Mouse (Mus musculus) limb, embryonic 12.5 days (tissue): Measurements from ENCODE around the gene Por. TPM values are rescaled to one million over a fixed set of nuclear protein-coding genes. Genes with fewer than 3 reads are reported as not detected.

ENCODE experiments used
- ATAC-seq: fragments of 200-750 bp; cut with Nextera tagmentation; 2 replicates; pipeline ENCODE4 v1.8.0; 2017; ENCODE audit warnings: low read depth, moderate TSS enrichment; ENCODE audit not compliant: insufficient number of reproducible peaks, insufficient read depth, low FRiP score, low TSS enrichment
- H3K27ac ChIP-seq: fragments of 300-500 bp; sonication (generic); 2 replicates; pipeline ENCODE4 v1.5.1; 2016; ENCODE audit warnings: mild to moderate bottlenecking, moderate library complexity
- H3K27me3 ChIP-seq: fragments of 300-500 bp; sonication (generic); 2 replicates; pipeline ENCODE4 v1.6.1; 2016; ENCODE audit warnings: mild to moderate bottlenecking, moderate library complexity
- H3K36me3 ChIP-seq: fragments of 300-500 bp; sonication (generic); 2 replicates; pipeline ENCODE4 v1.6.1; 2016; ENCODE audit warnings: mild to moderate bottlenecking, moderate library complexity
- H3K4me1 ChIP-seq: fragments of 300-500 bp; sonication (generic); replicated peaks from 2 replicates; pipeline ENCODE4 v1.6.1; 2016
- H3K4me2 ChIP-seq: fragments of 300-500 bp; sonication (generic); 2 replicates; pipeline ENCODE4 v1.6.1; 2016; ENCODE audit warnings: mild to moderate bottlenecking, moderate library complexity
- H3K4me3 ChIP-seq: fragments of 300-500 bp; sonication (generic); replicated peaks from 2 replicates; pipeline ENCODE4 v1.5.1; 2016; ENCODE audit warnings: mild to moderate bottlenecking
- H3K9ac ChIP-seq: fragments of 300-500 bp; sonication (generic); replicated peaks from 2 replicates; pipeline ENCODE4 v1.6.1; 2016; ENCODE audit warnings: mild to moderate bottlenecking, moderate library complexity
- H3K9me3 ChIP-seq: fragments of 300-500 bp; sonication (generic); 2 replicates; pipeline ENCODE4 v1.6.1; 2016; ENCODE audit warnings: mild to moderate bottlenecking, moderate library complexity
- WGBS: fragments of 180-500 bp; shearing (Covaris S2); methylation state at CpG from one replicate; pipeline ENCODE4 v1.1.7; 2016; 5-methylcytosine and 5-hydroxymethylcytosine counted together
- microRNA-seq: library from miRNA; unstranded; fragments of <30 nt; microRNA quantifications from one replicate; pipeline ENCODE4, GENCODE M21; 2017
- polyA plus RNA-seq: library from polyadenylated mRNA; unstranded; fragments of >200 nt; fragmentation: Nextera tagmentation; extraction: Ambion mirVana; gene quantifications from 2 replicates; pipeline ENCODE4 v1.2.1, GENCODE M21; 2016

Por gene
- polyA plus RNA-seq, 1 experiment from 2014 or later, result 114 TPM

DNA sequence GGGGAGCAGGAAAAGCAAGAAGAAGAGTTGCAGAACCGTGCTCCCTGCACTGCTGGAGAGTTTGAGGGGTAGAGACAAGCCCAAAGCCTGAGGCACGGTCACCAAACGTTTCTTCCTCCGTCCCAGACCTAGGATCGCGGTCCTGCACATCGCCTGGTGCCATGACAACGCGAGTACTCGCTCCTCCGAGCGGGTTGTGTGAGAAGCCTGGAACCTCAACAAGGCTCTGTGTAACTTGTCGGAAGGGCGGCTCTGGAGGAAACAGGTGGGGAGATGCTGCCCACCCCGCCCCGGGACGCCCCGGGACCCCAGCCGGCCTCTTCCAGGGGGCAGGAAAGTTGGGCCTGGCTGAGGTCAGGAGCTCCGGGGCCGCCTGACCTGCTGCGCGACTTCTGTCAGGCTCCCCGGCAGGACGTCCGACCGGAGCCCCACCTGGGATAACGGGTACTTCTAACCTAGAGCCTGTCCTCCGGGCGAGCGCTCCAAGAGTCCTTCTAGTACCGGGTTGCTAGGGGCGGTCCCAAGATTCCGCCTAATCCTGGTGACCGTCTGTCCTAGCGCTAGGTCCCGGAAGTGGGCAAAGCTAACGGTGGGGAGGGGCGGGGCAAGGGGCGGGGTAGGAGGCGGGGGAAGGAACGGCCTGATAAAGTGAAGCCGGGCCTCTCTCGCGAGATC lies 108.1 kb downstream of the Por start, which contains the start of gene Styxl1:
Gene Styxl1 (minus strand): TSS at position 590 of the 675 bp plus-strand sequence.
- peak within 1 kb of the TSS; percentile 95 for H3K27ac ChIP-seq
- peak; percentile 93 for ATAC-seq
- H3K4me1 ChIP-seq, result peaks cover 15% of the 10 kb centered on the region
- H3K9ac ChIP-seq, result peak within 1 kb of the TSS; percentile 92
- H3K36me3 ChIP-seq, result peaks cover 20% of the 10 kb centered on the region
- H3K4me2 ChIP-seq, result peak within 1 kb of the TSS; percentile 87
- peak within 1 kb of the TSS; percentile 84 for H3K4me3 ChIP-seq
- H3K9me3 ChIP-seq, result no peaks in the 10 kb centered on the region
- peaks cover 2% of the 10 kb centered on the region; the same call in 1 of the 2 replicates for H3K27me3 ChIP-seq
- WGBS, result under 1% methylated on average over 45 of the region's 45 CpGs

DNA sequence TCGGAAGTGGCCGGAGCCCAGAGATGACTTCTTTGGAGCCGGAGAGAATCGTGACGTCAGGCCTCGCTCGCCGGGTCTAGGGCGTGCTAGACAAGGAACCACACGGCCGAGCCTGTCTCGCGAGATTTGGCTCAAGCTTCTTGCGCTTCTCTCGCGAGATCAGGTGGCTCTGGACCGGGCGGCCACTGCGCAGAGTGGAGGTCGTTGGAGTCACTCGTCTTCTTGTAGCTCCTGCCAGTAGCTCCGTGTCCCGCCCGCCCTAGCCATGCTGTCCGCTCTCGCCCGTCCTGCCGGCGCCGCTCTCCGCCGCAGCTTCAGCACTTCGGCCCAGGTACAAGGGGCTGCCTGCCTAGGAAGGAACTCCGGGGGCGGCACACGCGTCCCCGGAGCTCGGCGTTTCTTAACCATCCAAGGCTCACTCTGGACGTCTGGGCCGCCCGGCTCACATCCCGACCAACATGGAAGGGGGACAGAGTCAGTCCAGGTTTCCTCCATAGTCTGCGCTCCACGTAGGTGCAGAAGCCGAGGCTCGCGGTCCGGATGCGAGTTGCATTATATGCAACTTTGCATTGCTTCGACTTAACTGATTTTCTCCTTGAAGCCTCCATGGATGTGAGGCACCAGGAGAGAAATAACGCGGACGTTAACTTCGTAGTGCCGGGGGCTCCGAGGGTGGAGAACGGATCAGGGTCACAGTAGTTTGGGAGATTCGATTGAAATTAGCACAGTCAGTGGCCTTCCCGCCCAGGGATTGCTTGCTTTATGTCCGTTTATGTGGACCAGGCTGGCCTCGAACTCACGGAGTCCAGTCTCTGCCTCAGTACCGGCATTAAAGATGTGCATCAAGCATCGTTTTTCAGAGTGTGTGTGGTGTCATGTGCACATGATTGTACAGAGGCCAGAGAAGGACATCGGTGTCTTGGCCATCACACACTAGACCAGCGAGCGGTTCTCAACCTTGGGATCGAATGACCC lies 108.9 kb downstream of the Por start, which contains the start of gene Mdh2:
Gene Mdh2 (plus strand): TSS at position 10 of the 975 bp plus-strand sequence.
- Histone ChIP-seq H3K4me1 (peaks cover 15% of the 10 kb centered on the region), H3K9ac (peak within 1 kb of the TSS; percentile 92), H3K36me3 (peaks cover 28% of the 10 kb centered on the region), H3K27ac (peak within 1 kb of the TSS; percentile 95), H3K9me3 (no peaks in the 10 kb centered on the region), H3K27me3 (peaks cover 2% of the 10 kb centered on the region; the same call in 1 of the 2 replicates), H3K4me2 (peak within 1 kb of the TSS; percentile 87), H3K4me3 (peak within 1 kb of the TSS; percentile 84)
- whole genome bisulfite sequencing, result 1% methylated on average over 70 of the region's 70 CpGs
- ATAC-seq, result peak; percentile 96

DNA sequence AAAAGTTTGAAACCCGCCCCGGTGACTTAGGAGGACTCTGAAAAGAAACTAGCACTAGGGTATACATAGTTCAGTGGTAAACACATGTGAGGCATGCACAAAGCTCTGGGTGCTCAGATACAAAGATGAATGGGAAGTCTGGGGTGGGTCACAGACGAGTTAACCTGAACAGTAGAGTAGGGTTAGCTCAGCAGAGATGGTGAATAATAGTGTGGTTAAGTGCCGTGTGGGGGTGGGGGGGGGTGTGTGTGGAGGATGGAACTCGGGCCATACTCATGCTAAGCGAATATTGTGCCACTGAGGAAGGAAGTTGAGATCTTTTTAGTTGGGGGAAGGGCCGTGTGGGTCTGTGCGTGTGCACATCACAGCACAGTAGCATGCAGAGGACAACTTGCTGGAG lies 110.5 kb downstream of the Por start:
- peaks cover 44% of the 10 kb centered on the region for H3K36me3 ChIP-seq
- no peak for ATAC-seq
- no peaks in the 10 kb centered on the region for H3K9me3 ChIP-seq
- no peak overlapping the region for H3K27ac ChIP-seq
- H3K4me1 ChIP-seq, result peaks cover 15% of the 10 kb centered on the region
- H3K4me2 ChIP-seq, result no peak overlapping the region
- no peak overlapping the region for H3K9ac ChIP-seq
- 93% methylated on average over 8 of the region's 8 CpGs for WGBS
- peaks cover 2% of the 10 kb centered on the region; the same call in 1 of the 2 replicates for H3K27me3 ChIP-seq
- H3K4me3 ChIP-seq, result no peak overlapping the region

DNA sequence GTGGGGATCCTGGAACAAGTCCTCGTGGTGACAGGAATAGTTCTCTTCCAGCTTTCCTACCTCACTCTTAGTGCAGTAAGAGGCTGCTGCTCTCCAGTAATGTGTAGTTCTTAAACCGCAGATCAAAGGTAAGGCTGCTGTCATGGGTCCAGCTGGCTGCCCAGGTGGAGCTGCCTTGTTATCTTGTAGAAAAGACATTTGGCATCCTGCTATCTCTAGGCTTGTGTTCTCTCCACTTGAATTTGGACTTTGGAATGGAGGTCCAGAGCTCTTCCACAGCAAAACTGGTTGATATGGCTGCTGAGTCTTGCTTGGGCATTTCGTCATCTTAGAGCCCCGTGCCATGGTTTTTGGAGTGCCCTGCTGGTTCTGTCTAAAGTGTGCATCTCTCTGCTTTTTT lies 113.1 kb downstream of the Por start:
- Histone ChIP-seq H3K4me3 (no peak overlapping the region), H3K27ac (no peak overlapping the region), H3K4me2 (no peak overlapping the region), H3K4me1 (peaks cover 10% of the 10 kb centered on the region), H3K27me3 (no peaks in the 10 kb centered on the region), H3K9me3 (no peaks in the 10 kb centered on the region), H3K36me3 (peaks cover 69% of the 10 kb centered on the region), H3K9ac (no peak overlapping the region)
- ATAC-seq, result no peak
- 88% methylated on average over 4 of the region's 4 CpGs for WGBS

Small RNA genes within 50 kb of the gene (microRNA-seq; reads per million reads assigned to microRNA genes)
- gene Mir7034, result not detected

Other genes starting within 250 kb of the Por start
- 50.7 and 54.8 TPM in 2 replicates for gene Hip1, start 124.9 kb upstream of the Por start, polyA plus RNA-seq
- gene Ccl26, start 106.5 kb upstream of the Por start, polyA plus RNA-seq, result not detected in 2 replicates
- gene Ccl24, start 97.0 kb upstream of the Por start, polyA plus RNA-seq, result 0.31 and 0.68 TPM in 2 replicates
- 47.7 and 52.2 TPM in 2 replicates for gene Rhbdd2, start 37.4 kb upstream of the Por start, polyA plus RNA-seq
- gene Tmem120a, start 74.4 kb downstream of the Por start, polyA plus RNA-seq, result 47.9 and 52.5 TPM in 2 replicates
- gene Styxl1, start 108.4 kb downstream of the Por start, polyA plus RNA-seq, result 0.17 TPM in 1 of 2 replicates, not detected in the other
- gene Mdh2, start 108.4 kb downstream of the Por start, polyA plus RNA-seq, result 478 and 499 TPM in 2 replicates
- gene Srrm3, start 136.9 kb downstream of the Por start, polyA plus RNA-seq, result 0.13 and 0.43 TPM in 2 replicates
- gene Hspb1, start 217.9 kb downstream of the Por start, polyA plus RNA-seq, result 59.6 and 66.8 TPM in 2 replicates